In the genomic region with DNA sequence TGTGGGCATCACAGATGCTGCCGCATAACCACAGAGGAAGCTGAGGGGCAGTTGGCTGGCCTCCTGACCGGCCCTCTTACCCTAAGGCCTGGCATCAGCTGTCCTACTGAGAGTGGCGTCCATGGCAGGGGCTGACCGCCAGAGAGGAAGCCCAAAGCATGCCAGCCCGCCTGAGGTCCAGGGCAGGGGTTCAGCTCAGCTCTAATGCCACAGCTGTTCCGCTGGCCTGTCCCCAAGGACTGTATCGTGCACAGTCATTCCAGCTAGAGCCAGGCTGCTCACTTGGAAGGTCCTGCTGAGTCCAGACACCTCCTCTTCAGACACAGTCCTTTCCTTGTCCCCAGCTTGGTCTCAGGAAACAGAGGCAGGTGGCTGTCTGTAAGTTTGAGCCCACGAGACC, we compare ENCODE assay signal across 26 mouse cellular contexts.
DNase-seq lines count a peak whose midpoint lies in the region; ATAC-seq lines count a peak whose summit lies in the region.
"Had no signal": no experiment of that assay in that cellular context is flagged by ENCODE, and none has a peak within 500 bp of the region (broad histone marks: within the 10 kb centered on the region; RNA-seq: fewer than 3 reads in every experiment).

No protein-coding gene starts in this region.

- H3K27me3 ChIP-seq in midbrain, embryonic 11.5 days (ENCODE audit: control insufficient read depth, insufficient read depth, low read length): no peaks in the 10 kb centered on the region
- H3K27me3 ChIP-seq in midbrain, embryonic 13.5 days: no peaks in the 10 kb centered on the region
- H3K27me3 ChIP-seq: embryonic facial prominence, embryonic 13.5 days; forebrain, embryonic 12.5 days; forebrain, embryonic 15.5 days; hindbrain, embryonic 13.5 days had no signal

- intact Hi-C loops in heart, postnatal 25 days (cut with DNase I): no loop called here

- WGBS in midbrain, embryonic 11.5 days: 88% methylated on average over 8 of the region's 8 CpGs
- 93% methylated on average over 8 of the region's 8 CpGs for WGBS in midbrain, embryonic 13.5 days

- no peak overlapping the region for H3K27ac ChIP-seq in midbrain, embryonic 11.5 days (ENCODE audit: low read depth, low read length)
- H3K27ac ChIP-seq in midbrain, embryonic 13.5 days: no peak overlapping the region
- H3K27ac ChIP-seq: embryonic facial prominence, embryonic 10.5 days; embryonic facial prominence, embryonic 13.5 days; forebrain, embryonic 12.5 days; forebrain, embryonic 15.5 days; hindbrain, embryonic 10.5 days; hindbrain, embryonic 13.5 days had no signal

- peaks cover 5% of the 10 kb centered on the region; the same call in 1 of the 2 replicates for H3K9me3 ChIP-seq in midbrain, embryonic 11.5 days (ENCODE audit: control insufficient read depth, low read length)
- peaks cover 8% of the 10 kb centered on the region for H3K9me3 ChIP-seq in midbrain, embryonic 13.5 days
- H3K9me3 ChIP-seq: forebrain, embryonic 15.5 days had no signal

- H3K4me1 ChIP-seq in midbrain, embryonic 11.5 days (ENCODE audit: control insufficient read depth, insufficient read depth, low read length): no peaks in the 10 kb centered on the region
- no peaks in the 10 kb centered on the region for H3K4me1 ChIP-seq in midbrain, embryonic 13.5 days (replicated peaks)
- H3K4me1 ChIP-seq: forebrain, embryonic 12.5 days; forebrain, embryonic 15.5 days; hindbrain, embryonic 10.5 days; hindbrain, embryonic 13.5 days had no signal

- no peak for ATAC-seq in midbrain, embryonic 11.5 days (ENCODE audit: low FRiP score)
- ATAC-seq in midbrain, embryonic 13.5 days: no peak
- ATAC-seq: CD4-positive, CD25-positive, alpha-beta regulatory T cell, adult 4 months; forebrain, embryonic 15.5 days; hindbrain, embryonic 16.5 days had no signal

- H3K4me3 ChIP-seq in midbrain, embryonic 11.5 days (ENCODE audit: low read depth, low read length): no peak overlapping the region
- no peak overlapping the region for H3K4me3 ChIP-seq in midbrain, embryonic 13.5 days (replicated peaks)
- H3K4me3 ChIP-seq: embryonic facial prominence, embryonic 10.5 days; embryonic facial prominence, embryonic 13.5 days; erythroblast, embryonic 14.5 days; forebrain, embryonic 12.5 days; forebrain, embryonic 15.5 days; hindbrain, embryonic 10.5 days; hindbrain, embryonic 13.5 days had no signal

- H3K4me2 ChIP-seq in midbrain, embryonic 11.5 days: no peak overlapping the region
- H3K4me2 ChIP-seq in midbrain, embryonic 13.5 days (replicated peaks): no peak overlapping the region
- H3K4me2 ChIP-seq: embryonic facial prominence, embryonic 13.5 days; forebrain, embryonic 12.5 days; forebrain, embryonic 15.5 days; heart, embryonic 11.5 days; hindbrain, embryonic 13.5 days had no signal

- no peaks in the 10 kb centered on the region for H3K36me3 ChIP-seq in midbrain, embryonic 11.5 days (ENCODE audit: control insufficient read depth, insufficient read depth, low read length)
- H3K36me3 ChIP-seq in midbrain, embryonic 13.5 days: no peaks in the 10 kb centered on the region
- H3K36me3 ChIP-seq: embryonic facial prominence, embryonic 10.5 days; embryonic facial prominence, embryonic 13.5 days; forebrain, embryonic 12.5 days; forebrain, embryonic 15.5 days; hindbrain, embryonic 10.5 days; hindbrain, embryonic 13.5 days had no signal

- DNase-seq in midbrain, embryonic 11.5 days (ENCODE audit: low spot score, missing footprints): peak; percentile 47
- peak; percentile 76 to 86 for DNase-seq in gastrocnemius, adult 8-10 months (ENCODE audit: low spot score in 2 of 2)
- DNase-seq in gastrocnemius, postnatal 25 days: peak; percentile 82
- DNase-seq in skeletal muscle tissue, adult 2 months (ENCODE audit: low read depth, low spot score): peak; percentile 88
- DNase-seq in embryo, embryonic 9.5 days (ENCODE audit: extremely low spot score): no peak
- DNase-seq in retina, postnatal 1 day: no peak
- no peak for DNase-seq in heart, postnatal 25 days (ENCODE audit: low spot score)
- DNase-seq: adrenal gland, adult 2 months; adrenal gland, postnatal 14 days; cerebellum, adult 11 months; cerebellum, adult 2 months; cerebellum, adult 9-11 months; cerebellum, postnatal 25 days; heart, adult 11 months; heart, postnatal 36 days had no signal

- no peak overlapping the region for H3K9ac ChIP-seq in midbrain, embryonic 11.5 days (ENCODE audit: low read length)
- no peak overlapping the region for H3K9ac ChIP-seq in midbrain, embryonic 13.5 days (replicated peaks)
- H3K9ac ChIP-seq: embryonic facial prominence, embryonic 13.5 days; forebrain, embryonic 12.5 days; forebrain, embryonic 15.5 days; hindbrain, embryonic 13.5 days had no signal

Comparison
In these comparisons a context has a peak if more than half of its experiments do, and no peak if none do; other contexts are left out.
1. DNase-seq: peak in midbrain, embryonic 11.5 days (single experiment), gastrocnemius, adult 8-10 months (2 of 2), gastrocnemius, postnatal 25 days (single experiment) and skeletal muscle tissue, adult 2 months (single experiment); none in embryo, embryonic 9.5 days (single experiment), retina, postnatal 1 day (single experiment) and heart, postnatal 25 days (single experiment).